Mouse (Mus musculus) telencephalon, adult 2 months (tissue): ENCODE results near the gene Pde10a.
A peak's percentile ranks its signal among the peaks of the same experiment; 100 is the strongest.

ENCODE experiments used
- DNase-seq: peaks from one replicate; pipeline ENCODE4 v3.0.0-alpha.2; 2011; ENCODE audit warnings: low read depth, low spot score

The Pde10a gene

DNA sequence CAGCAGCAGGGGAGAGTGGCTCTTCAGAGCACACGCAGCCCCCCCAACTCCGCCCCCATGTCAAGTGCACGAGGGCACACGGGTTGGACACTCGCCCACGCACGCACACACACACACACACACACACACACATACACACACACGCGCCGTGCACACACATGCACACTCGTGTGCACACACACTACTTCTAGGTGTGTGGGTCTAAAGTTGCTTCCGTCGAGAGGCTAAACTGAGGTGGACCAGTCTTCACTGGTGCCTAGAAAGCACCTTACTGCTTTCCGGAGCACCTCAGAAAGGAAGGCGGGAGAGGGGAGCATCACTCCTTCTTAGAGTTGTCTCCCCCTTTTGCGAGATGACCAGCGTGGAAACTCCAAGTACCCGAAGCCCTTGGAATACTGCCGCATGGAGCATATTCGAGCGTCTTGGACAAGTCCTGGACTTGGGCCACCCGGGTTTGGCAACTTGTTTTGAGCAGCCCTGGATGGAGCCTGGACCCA lies at the start of gene Pde10a:
Pde10a (plus strand) TSS at position 148 of the 497 bp plus-strand sequence.
- DNase-seq = no peak

GRCm38 (mm10) chr17:8478554-8478953 lies 46.6 kb upstream of the Pde10a start:
- DNase-seq = peak; percentile 68

- no peak for DNase-seq
Measured at GRCm38 (mm10) chr17:8479493-8480128, 45.6 kb upstream of the Pde10a start.

- no peak for DNase-seq
Measured at GRCm38 (mm10) chr17:8481797-8482196, 43.4 kb upstream of the Pde10a start.

DNA sequence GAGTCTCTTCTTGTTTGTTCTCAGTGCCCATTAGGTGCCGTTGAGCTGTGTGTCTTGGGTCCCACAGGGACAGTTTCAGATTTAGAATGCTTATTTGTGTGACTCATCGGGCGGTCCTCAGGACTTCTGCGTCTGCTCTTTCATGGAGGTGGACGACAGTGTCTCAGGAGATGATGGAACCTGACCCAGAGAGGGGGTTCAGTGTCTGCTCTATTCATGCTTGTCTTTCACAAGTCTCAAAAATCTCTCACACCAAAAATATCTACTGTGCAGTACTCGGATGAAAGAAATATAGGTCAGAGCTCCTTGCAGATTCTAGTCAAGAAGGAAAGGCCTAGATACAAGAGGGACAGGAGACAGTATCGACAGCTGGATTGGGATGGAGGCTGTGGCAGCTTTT lies 42.3 kb upstream of the Pde10a start:
- DNase-seq = no peak

- no peak for DNase-seq
Measured at GRCm38 (mm10) chr17:8484246-8484645, 40.9 kb upstream of the Pde10a start.

DNA sequence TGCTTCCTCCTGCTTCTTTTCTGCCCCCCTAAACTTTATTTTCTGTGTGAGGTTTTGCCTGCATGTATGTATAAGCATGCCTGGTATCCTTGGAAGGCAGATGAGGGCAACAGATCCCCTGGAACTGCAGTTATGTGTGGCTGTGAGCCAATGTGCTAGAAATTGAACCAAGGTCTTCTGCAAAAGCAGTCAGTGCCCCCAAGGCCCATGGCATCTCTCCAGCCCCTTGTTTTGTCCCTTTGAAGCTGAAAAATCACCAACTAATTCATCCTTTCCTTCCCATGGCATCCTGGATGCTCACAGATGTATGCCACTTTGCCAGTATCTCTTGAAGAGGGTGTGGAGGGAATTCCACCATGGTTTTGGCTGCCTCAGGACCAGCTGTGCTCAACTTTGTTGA lies 40.0 kb upstream of the Pde10a start:
- DNase-seq = no peak

- DNase-seq = peak; percentile 95
Measured at GRCm38 (mm10) chr17:8487824-8488223, 37.3 kb upstream of the Pde10a start.

DNA sequence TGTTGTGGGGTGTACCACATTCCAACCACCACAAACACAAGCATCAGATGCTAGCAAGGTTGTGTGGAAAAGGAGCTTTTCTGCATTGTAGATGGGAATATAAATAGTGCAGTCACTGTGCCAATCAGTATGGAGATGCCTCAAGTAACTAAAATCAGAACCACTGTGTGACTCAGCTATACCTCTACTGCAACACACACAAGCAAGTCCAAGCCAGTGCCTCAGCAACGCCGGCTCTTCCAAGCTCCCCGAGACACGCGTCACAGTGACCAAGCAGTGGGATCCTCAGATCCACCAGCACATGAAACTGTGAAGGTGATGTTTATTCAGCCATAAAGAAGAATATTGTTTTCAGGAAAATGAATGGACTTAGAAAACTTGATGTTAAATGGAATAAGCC lies 34.2 kb upstream of the Pde10a start:
- DNase-seq = peak; percentile 80

GRCm38 (mm10) chr17:8493461-8493860 lies 31.7 kb upstream of the Pde10a start:
- DNase-seq = no peak

DNA sequence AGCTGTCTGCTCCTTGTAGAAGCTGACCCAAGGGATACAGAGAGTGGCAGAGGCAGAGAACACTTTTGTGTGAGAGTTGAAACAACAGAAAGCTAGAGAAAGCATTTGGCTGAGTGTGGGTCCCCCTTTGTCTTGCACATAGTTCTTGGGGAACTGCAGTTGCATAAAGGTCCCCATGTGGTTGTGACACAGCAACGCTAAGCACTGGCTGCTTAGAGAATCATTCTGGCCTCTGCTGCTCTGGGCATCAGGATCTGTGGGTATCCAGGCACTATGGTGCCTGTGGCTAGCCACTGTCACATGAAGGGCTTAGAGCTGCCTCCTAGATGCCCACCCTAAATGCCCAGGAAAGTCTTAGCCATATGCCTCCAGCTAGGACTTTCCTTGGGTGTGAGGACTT lies 27.0 kb upstream of the Pde10a start:
- DNase-seq = no peak

DNA sequence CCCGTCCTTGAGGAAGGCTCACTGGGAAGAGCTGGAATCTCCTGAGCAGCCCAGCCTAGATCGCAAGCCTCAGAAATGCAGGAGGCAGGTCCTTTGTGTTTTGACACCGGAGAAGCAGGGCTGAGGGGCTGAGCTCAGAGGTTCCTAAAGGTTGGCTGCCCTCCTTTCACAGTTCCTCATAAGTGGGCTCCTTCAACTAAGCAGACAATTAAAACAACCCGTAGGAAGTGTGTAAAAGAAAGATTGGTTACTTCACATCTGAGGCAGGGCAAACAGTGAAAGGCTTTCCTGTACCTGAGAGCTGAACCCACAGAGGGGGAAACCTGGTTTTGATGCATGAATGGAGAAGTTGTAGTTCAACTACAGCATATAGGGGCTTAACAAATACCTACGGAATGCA lies 26.5 kb upstream of the Pde10a start:
- no peak for DNase-seq

GRCm38 (mm10) chr17:8499564-8500117 lies 25.5 kb upstream of the Pde10a start:
- DNase-seq = no peak

DNA sequence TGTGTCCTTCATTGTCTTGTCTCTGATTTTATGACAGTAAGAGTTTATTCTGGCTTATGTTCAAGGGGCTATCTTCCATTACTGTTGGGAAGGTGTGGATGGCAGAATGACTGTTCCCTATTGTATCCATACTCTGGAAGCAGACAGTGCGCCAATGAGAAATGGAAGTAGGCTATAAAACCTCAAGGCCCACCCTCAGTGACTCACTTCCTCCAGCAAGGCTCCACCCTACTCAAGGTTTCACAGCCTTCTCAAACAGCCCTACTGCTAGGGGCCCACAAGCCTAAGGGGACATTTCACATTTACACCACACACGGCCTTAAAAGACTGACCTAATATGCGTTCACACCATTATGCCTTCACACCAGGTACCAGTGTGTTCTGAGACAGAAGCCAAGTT lies 20.8 kb upstream of the Pde10a start:
- no peak for DNase-seq

DNA sequence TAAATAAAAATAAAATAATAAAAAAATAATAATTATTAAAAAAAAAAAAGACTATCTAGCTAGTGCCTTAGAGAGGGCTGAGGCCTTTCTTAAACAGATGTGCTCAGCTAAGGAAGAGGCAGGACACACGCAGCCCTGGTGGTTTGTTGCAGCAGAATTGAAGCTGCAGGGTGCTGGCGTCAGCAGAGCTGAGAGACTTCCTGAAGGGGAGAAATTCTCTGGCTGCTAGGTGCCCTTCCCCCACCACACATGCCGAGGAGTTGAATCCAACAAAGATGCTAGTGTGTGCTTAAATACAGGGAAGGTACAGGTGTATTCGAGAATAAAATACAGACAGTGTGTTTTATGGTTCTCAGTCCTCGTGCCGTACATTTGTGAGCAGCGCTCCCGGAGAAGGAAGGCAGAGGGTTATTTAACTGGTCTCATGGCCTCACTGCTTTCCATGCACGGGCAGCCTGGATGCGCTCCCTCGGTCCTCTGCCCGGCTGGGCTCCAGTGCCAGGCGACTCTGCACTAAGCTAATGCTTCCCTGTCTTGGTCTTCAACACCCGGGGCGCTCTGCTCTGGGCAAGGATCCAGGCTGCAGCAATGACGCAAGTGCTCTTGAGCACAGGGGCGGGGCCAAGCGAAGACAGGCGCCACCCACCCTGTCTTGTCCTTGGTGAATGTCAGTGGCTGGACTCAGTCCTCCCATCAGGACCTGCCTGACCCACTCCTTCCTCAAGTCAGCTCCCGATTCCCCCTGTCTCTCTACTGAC lies 19.3 kb upstream of the Pde10a start:
- DNase-seq = no peak

DNA sequence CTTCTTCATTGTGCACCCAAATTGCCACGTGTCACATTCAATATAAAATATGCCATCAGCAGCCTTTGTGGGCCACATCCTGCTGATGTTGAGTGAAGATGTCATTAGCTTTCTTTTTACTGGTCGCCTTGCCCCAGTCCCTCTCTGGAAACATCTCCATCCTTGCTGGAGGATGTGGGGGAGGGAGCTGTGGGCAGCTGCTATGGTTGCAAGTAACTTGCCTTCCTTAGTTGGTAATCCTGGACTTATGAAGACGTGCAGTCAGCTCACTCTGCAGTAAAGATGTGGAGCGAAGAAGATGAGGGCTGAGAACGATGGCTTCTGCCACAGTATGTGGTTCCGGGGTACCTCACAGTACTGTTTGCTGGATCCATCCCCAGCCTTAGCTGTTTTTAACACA lies 18.4 kb upstream of the Pde10a start:
- no peak for DNase-seq

DNA sequence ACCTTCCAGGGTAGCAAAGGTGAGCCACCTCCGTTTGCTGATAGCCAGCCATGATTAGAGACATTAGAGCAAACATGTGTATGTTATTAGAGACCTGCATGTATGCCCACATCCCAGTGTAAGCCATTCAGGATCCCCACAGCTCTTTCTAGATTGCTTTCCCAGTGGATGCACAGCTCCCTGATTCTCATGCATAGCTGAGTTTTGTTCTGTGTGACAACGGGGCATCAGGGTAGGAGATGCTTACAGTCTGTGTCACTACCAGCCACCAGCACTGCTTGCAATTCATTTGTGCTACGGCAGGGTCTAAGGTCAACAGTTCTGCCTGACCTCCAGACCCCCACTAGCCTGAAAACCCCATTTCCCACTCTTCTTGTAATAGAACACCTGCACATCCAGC lies 17.5 kb upstream of the Pde10a start:
- no peak for DNase-seq

GRCm38 (mm10) chr17:8508305-8509141 lies 16.6 kb upstream of the Pde10a start:
- no peak for DNase-seq

GRCm38 (mm10) chr17:8516006-8516405 lies 9.2 kb upstream of the Pde10a start:
- DNase-seq = peak; percentile 88

- no peak for DNase-seq
Measured at GRCm38 (mm10) chr17:8523986-8524385, 1.2 kb upstream of the Pde10a start.

- DNase-seq = peak; percentile 90
Measured at GRCm38 (mm10) chr17:8524387-8525165, 596 bp upstream of the Pde10a start.
